Mouse (Mus musculus) heart, embryonic 11.5 days (tissue): ENCODE data around the gene E4f1. TPM values are rescaled to one million over a fixed set of nuclear protein-coding genes. Genes with fewer than 3 reads are reported as not detected.

Experiments
- ATAC-seq: fragments of 200-750 bp; cut with Nextera tagmentation; replicated peaks from 2 replicates; pipeline ENCODE4 v1.8.0; 2017; ENCODE audit warnings: moderate library complexity; ENCODE audit not compliant: insufficient number of reproducible peaks, low FRiP score, low TSS enrichment
- H3K27ac ChIP-seq: fragments of 300-500 bp; sonication (generic); 2 replicates; pipeline ENCODE4 v1.5.1; 2014; ENCODE audit warnings: mild to moderate bottlenecking, low read depth, low read length
- H3K27me3 ChIP-seq: fragments of 300-500 bp; sonication (generic); 2 replicates; pipeline ENCODE4 v1.6.1; 2014; ENCODE audit warnings: mild to moderate bottlenecking, low read length, mixed read lengths; ENCODE audit not compliant: control insufficient read depth, insufficient read depth
- H3K36me3 ChIP-seq: fragments of 300-500 bp; sonication (generic); 2 replicates; pipeline ENCODE4 v1.6.1; 2014; ENCODE audit warnings: mild to moderate bottlenecking, low read length, moderate library complexity, mixed read lengths; ENCODE audit not compliant: control insufficient read depth, insufficient read depth
- H3K4me1 ChIP-seq: fragments of 300-500 bp; sonication (generic); 2 replicates; pipeline ENCODE4 v1.6.1; 2014; ENCODE audit warnings: low read length; ENCODE audit not compliant: control insufficient read depth, insufficient read depth
- H3K4me2 ChIP-seq: fragments of 300-500 bp; sonication (generic); 2 replicates; pipeline ENCODE4 v1.6.1; 2014; ENCODE audit warnings: mild to moderate bottlenecking, moderate library complexity
- H3K4me3 ChIP-seq: fragments of 300-500 bp; sonication (generic); 2 replicates; pipeline ENCODE4 v1.5.1; 2014; ENCODE audit warnings: low read depth, low read length
- H3K9ac ChIP-seq: fragments of 300-500 bp; sonication (generic); 2 replicates; pipeline ENCODE4 v1.6.1; 2014; ENCODE audit warnings: mild to moderate bottlenecking, low read depth, low read length, moderate library complexity
- H3K9me3 ChIP-seq: fragments of 300-500 bp; sonication (generic); replicated peaks from 2 replicates; pipeline ENCODE4 v1.6.1; 2016; ENCODE audit warnings: low read length; ENCODE audit not compliant: control insufficient read depth
- WGBS: fragments of 180-500 bp; shearing (Covaris S2); extraction: QIAGEN DNeasy Blood & Tissue Kit; methylation state at CpG from one replicate; pipeline ENCODE4 v1.1.7; 2014; ENCODE audit not compliant: insufficient replicate concordance; 5-methylcytosine and 5-hydroxymethylcytosine counted together
- polyA plus RNA-seq: library from polyadenylated mRNA; unstranded; fragments of >200 nt; fragmentation: Nextera tagmentation; extraction: Ambion mirVana; gene quantifications from 2 replicates; pipeline ENCODE4 v1.2.1, GENCODE M21; 2014

The E4f1 gene
- polyA plus RNA-seq, 1 experiment from 2014 or later = 17.6 TPM

DNA sequence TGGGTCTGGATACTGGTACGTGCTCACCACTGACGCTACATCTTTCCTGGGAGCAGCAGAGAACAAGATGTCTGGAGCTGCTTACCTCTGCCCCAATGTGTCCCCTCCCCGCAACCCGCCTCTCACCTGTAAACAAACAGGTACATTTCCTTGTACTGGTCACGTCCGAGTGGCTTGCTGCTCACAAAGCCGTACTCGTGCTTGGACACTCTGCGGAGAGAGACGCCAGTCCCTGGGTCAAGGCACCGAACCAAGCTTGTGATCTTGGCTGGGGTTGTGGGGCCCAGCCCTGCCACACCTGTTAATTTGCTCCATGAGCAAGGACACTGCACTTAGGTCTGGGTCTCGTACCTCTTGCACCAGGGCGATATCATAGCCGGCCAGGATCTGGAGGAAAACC lies 28.0 kb downstream of the E4f1 start:
- 85% methylated on average over 14 of the region's 14 CpGs for WGBS
- H3K9me3 ChIP-seq = no peaks in the 10 kb centered on the region
- no peak overlapping the region for H3K4me2 ChIP-seq
- ATAC-seq = no peak
- H3K9ac ChIP-seq = no peak overlapping the region; the same call in 1 of the 2 replicates
- no peaks in the 10 kb centered on the region for H3K27me3 ChIP-seq
- H3K36me3 ChIP-seq = peaks cover 43% of the 10 kb centered on the region
- no peak overlapping the region for H3K27ac ChIP-seq
- H3K4me1 ChIP-seq = no peaks in the 10 kb centered on the region
- no peak overlapping the region for H3K4me3 ChIP-seq

DNA sequence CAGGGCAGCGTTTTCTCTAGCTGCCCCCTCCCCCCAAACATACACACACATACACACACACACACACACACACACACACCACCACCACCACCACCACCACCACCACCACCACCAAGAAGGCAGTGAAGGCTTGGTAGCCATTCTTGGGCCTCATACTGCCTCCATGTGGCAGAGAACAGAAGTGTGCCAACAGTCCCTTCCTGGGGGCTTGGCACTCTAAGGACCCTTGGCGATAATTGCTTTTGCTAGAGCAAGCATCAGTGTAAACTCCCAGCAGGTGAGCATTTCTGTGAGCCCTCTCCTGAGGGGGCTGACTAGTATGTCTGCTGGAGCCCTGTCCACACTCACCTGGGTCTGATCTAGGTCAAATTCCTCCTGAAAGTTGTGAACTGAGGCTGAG lies 29.0 kb downstream of the E4f1 start:
- Histone ChIP-seq H3K9ac (no peak overlapping the region), H3K27ac (no peak overlapping the region), H3K4me2 (no peak overlapping the region), H3K27me3 (no peaks in the 10 kb centered on the region), H3K9me3 (no peaks in the 10 kb centered on the region), H3K36me3 (peaks cover 38% of the 10 kb centered on the region), H3K4me1 (no peaks in the 10 kb centered on the region), H3K4me3 (no peak overlapping the region)
- ATAC-seq = no peak; the same call in 1 of the 2 replicates
- 48% methylated on average over 2 of the region's 2 CpGs for WGBS

DNA sequence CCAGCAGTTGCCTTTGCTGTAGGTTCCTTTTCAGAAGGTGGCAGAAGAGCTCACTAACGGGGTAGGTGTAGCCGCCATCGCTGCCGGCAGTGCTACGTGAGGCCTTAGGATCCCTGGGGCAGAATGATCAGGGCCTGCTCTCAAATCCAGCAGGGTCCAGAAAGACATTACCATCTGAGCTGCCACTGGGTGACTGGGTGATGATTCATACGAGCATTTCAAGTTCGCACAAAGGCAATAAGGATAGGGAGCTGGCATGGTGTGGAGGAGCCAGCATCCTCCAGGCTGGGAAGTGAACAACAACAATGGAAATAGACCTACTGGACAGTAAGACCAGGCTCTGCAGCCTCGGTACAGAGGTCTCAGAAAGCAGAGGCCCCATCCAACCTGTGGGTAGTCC lies 29.7 kb downstream of the E4f1 start:
- Histone ChIP-seq H3K27me3 (no peaks in the 10 kb centered on the region), H3K36me3 (peaks cover 30% of the 10 kb centered on the region), H3K4me2 (no peak overlapping the region), H3K4me1 (no peaks in the 10 kb centered on the region), H3K9me3 (no peaks in the 10 kb centered on the region), H3K27ac (no peak overlapping the region), H3K4me3 (no peak overlapping the region), H3K9ac (no peak overlapping the region)
- no peak for ATAC-seq
- 89% methylated on average over 8 of the region's 8 CpGs for WGBS

DNA sequence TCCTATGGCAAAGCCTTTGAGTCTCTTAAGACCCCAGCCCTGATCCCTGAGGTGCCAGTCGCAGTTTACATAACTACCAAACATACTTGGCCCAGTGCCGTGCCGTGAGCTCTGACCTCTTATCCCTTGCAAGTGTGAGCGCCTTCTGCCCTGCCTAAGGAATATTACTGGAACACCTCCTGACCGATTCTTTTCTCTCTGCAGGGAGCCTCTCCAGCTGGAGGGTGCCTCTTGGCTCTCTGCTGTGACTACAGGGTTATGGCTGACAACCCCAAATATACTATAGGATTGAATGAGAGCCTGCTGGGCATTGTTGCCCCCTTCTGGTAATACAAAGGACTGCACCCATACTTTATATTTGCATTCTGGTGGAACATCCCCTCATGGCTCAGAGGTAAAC lies 33.1 kb downstream of the E4f1 start:
- H3K36me3 ChIP-seq = peaks cover 17% of the 10 kb centered on the region
- no peak for ATAC-seq

DNA sequence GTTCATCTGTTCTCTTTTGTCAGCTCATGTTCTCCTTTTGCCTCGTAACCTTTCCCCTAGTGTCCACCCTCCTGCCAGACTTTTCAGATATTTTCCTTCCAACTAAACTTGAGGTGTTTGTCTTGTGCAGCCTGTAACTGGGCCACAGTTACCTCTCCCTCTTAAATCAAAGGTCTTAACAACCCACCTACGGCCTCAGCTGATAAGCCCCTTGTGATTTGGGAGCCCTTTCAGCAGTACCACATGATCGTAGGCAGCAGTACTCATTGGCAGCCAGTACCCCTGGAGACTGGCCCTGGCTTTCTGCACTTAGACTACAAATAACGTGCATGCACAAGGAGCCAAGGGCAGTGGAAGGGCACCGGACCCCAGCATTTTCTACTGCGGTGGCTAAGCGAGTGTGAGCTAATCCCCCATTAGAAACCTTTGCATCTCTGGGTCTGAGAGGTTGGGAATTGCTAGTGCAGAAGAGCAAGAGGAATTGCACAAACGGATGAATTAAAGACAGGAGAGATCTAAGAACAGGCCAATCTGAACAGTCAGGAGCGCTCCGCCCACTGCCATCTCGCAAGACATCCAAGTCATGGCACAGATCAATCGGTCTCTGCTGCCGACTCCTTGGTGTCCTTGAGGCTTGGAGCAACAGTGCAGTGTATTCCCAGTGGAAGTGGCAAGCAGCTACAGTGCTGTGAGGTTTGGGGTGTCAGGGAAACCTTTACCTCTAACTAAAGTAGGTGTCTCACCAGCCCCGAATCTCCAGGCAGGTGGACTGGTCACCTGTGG lies 40.7 kb downstream of the E4f1 start:
- H3K4me2 ChIP-seq = peak overlapping the region; percentile 42
- ATAC-seq = no peak

More for the DNA sequence above, 33.1 kb downstream of the E4f1 start:
- no peak overlapping the region for H3K27ac ChIP-seq
- WGBS = 77% methylated on average over 5 of the region's 5 CpGs
- no peaks in the 10 kb centered on the region for H3K9me3 ChIP-seq
- no peak overlapping the region for H3K4me3 ChIP-seq
- H3K4me2 ChIP-seq = no peak overlapping the region
- H3K27me3 ChIP-seq = no peaks in the 10 kb centered on the region
- H3K9ac ChIP-seq = no peak overlapping the region
- H3K4me1 ChIP-seq = no peaks in the 10 kb centered on the region

DNA sequence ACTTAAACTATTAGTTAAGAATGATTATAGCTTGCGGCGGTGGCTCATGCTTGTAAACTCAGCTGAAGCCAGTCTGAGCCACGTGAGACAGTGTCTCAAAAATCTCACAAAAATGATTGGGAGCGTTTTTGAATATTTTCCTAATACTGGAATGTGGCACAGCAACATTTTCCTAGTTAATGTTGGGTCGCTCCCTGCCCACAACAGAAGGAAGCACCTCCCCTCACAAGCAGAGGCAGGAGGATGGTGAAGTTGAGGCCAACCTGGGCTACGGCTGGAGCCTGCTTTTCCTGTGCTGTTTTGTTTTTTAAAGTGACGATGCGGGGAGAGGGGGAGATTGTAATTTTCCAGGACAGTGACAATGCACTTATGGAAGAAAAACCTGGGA lies 42.9 kb downstream of the E4f1 start:
- peaks cover 11% of the 10 kb centered on the region; the same call in 1 of the 2 replicates for H3K4me1 ChIP-seq
- H3K4me3 ChIP-seq = peak overlapping the region; percentile 87
- H3K36me3 ChIP-seq = peaks cover 21% of the 10 kb centered on the region
- H3K27me3 ChIP-seq = no peaks in the 10 kb centered on the region
- no peaks in the 10 kb centered on the region for H3K9me3 ChIP-seq
- peak overlapping the region; percentile 97 for H3K27ac ChIP-seq
- H3K9ac ChIP-seq = peak overlapping the region; percentile 95
- no peak for ATAC-seq
- 5% methylated on average over 8 of the region's 8 CpGs for WGBS
- H3K4me2 ChIP-seq = peak overlapping the region; percentile 71

More for the DNA sequence above, 40.7 kb downstream of the E4f1 start:
- H3K27me3 ChIP-seq = no peaks in the 10 kb centered on the region
- H3K4me1 ChIP-seq = peaks cover 11% of the 10 kb centered on the region; the same call in 1 of the 2 replicates
- WGBS = 70% methylated on average over 14 of the region's 14 CpGs
- H3K9ac ChIP-seq = peak overlapping the region; percentile 56
- peaks cover 12% of the 10 kb centered on the region; the same call in 1 of the 2 replicates for H3K36me3 ChIP-seq
- H3K9me3 ChIP-seq = no peaks in the 10 kb centered on the region
- H3K4me3 ChIP-seq = no peak overlapping the region; the same call in 1 of the 2 replicates
- H3K27ac ChIP-seq = peak overlapping the region; percentile 63

DNA sequence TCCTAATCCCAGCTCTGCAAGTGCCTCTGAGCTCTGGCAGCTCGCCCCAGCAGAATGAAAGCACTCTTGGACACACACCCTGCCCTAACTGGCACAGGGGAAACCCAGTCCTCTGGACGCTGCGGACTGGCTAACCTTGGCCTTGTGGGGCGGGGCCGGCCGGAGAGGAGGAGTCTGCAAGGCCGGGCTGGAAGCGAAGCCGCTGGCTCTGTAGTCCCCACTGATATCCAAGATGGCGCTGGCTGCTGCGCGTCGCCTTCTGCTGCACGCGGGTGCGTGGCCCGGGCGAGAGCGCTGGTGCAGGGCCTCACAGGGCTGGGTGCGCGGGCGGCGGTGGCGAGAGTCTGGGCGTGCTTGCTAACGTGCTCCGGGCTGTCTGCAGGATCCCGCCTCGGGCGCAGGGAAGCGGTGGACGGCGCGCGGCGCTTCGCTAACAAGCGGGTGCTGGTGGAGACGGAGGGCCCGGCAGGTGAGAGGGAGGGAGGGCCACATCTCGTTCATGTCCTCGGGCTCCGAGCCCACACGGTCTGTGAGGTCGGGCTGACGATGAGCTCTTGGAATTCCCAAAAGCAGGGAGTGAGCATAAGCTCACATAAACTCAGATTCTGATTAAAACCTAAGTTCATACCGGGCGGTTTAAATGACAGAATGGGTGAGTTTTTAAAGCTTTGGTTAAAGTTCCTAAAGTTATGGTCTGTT lies 43.5 kb downstream of the E4f1 start, which contains the start of gene Eci1:
Gene Eci1 (plus strand): TSS at position 171 of the 699 bp plus-strand sequence.
- H3K27ac ChIP-seq = peak within 1 kb of the TSS; percentile 97
- H3K36me3 ChIP-seq = peaks cover 24% of the 10 kb centered on the region
- peaks cover 11% of the 10 kb centered on the region; the same call in 1 of the 2 replicates for H3K4me1 ChIP-seq
- peak within 1 kb of the TSS; percentile 87 for H3K4me3 ChIP-seq
- H3K9me3 ChIP-seq = no peaks in the 10 kb centered on the region
- WGBS = under 1% methylated on average over 48 of the region's 48 CpGs
- H3K27me3 ChIP-seq = no peaks in the 10 kb centered on the region
- peak; percentile 96 for ATAC-seq
- peak within 1 kb of the TSS; percentile 95 for H3K9ac ChIP-seq
- H3K4me2 ChIP-seq = peak within 1 kb of the TSS; percentile 71

DNA sequence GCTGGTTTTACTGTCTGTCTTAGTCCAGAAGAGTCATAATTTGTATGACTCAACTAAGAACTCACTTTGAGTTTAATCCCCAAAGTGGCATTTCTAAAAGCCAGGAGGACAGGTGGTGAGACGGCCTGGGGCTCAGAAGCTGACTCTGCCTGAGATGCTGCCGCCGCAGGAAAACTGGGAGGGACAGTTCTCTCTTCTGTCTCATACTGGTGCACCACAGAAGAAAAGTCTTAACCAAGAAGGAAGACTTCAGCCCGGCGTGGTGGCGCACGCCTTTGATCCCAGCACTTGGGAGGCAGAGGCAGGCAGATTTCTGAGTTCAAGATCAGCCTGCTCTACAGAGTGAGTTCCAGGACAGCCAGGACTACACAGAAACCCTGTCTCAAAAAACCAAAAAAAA lies 44.2 kb downstream of the E4f1 start:
- Histone ChIP-seq H3K4me3 (no peak overlapping the region; the same call in 1 of the 2 replicates), H3K36me3 (peaks cover 29% of the 10 kb centered on the region), H3K4me1 (peaks cover 11% of the 10 kb centered on the region; the same call in 1 of the 2 replicates), H3K27ac (no peak overlapping the region), H3K9ac (no peak overlapping the region), H3K27me3 (no peaks in the 10 kb centered on the region), H3K4me2 (peak overlapping the region; percentile 71), H3K9me3 (no peaks in the 10 kb centered on the region)
- 92% methylated on average over 7 of the region's 7 CpGs for WGBS
- ATAC-seq = no peak
